Mouse (Mus musculus) cortical plate, adult 2 months (tissue): ENCODE measurements around the gene Sp6.

Experiments
- CTCF ChIP-seq: fragments of 200-500 bp; IDR thresholded peaks from 2 replicates; pipeline ENCODE4 v1.5.1; 2011; ENCODE audit warnings: mild to moderate bottlenecking, control low read depth, low read length; ENCODE audit not compliant: insufficient read depth; ENCODE audit errors: extremely low read depth
- POLR2A ChIP-seq: fragments of 200-500 bp; IDR thresholded peaks from 2 replicates; pipeline ENCODE4 v1.6.1; 2011; ENCODE audit warnings: mild to moderate bottlenecking, low read length, control low read depth; ENCODE audit not compliant: insufficient read depth; ENCODE audit errors: extremely low read depth

- TF ChIP-seq CTCF (no peak), POLR2A (peak; percentile 77)
Observed at GRCm38 (mm10) chr11:97041022-97041899, 28.1 kb downstream of the Sp6 start, which contains the start of the genes Lrrc46 and Mrpl10.
